Mouse (Mus musculus): ENCODE results near the gene E130218I03Rik.

E130218I03Rik gene

DNA sequence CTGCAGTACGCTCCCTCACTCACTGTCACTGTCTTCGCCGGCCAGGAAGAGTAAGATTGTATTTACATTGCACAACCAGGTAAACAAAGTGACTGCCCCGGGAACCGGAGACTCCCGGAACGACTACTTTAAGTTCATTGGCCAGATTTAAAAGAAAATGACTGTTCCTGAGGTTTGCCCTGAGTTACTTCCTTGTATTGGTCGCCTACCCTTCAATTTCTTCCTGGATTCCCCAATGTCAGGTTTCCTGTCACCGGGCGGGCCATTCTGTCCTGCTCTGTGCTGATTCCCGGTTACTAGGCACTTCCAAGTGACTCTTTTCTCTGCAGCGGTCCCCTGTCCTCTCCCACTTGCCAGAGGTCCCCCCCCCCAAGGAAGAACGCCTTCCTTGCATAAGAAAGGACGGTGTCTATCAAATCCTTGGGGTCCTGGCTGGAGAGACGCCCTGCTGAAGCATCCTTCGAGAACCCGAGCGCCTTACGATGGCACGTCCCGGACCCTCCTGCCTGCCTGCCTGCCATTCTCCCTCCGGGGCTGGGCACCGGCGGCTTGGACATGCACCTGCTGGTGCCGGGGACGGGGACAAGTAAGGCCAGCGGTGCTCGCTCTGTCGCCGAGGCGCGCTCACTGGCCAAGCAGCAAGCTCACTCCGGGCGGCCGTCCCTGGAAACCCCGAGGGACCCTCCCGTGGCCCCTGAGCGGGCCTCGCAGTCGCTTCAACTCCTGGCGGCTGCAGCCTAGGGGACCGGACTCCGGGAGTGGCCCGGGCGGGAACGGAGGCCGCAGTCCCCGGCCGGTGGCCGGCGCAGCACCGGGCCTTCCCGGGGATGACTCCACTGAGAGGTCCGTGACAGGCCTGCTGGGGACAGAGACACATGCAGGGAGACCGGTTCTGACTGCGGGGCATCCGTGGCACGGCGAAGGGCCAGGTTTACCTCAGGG is 43.0 kb downstream of the E130218I03Rik start:
- DNase-seq (ENCODE audit: low read depth, low spot score), result no peak

DNA sequence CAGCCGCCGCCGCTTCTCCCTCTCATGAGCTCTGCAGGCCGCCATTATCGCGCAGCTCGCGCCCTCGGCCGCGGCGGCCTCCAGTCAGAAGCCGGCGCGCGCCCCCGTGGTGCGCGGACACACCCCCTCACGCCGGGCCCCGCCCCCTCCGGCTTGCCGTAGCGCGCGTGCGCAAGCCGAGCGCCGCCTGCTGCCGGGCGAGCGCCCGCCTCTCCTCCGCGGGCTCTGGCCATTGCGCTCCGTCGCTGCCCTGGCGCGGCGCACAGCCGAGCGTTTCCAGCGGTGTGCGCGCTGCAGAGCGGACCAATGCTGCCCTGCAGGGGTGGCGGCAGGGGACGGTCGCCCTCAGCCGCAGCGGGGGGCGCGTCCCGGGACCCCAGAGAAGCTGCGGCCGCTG is 43.7 kb downstream of the E130218I03Rik start:
- DNase-seq (ENCODE audit: low read depth, low spot score), result peak; percentile 93

DNA sequence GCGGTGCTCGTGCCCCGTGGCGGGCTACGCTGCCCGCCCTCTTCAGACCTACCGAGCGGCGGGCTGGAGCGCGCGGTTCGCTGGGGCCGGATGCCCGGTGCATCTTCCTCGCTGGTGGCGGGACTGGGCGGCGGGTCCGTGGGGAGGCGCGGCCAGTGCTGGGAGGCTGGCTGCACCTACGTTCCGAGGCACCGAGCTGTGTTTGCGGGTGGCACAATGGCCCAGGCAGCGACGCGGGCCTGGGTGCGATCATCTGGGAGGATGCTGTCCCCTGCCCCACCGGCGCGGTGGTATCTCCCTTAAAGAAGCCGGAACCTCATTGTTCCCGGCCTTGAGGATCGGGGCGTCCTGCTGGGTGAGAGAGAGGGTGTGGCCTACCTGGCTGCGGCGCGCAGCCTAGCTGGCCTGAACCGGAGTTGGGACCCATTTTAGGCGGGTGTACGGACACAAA is 44.1 kb downstream of the E130218I03Rik start, which contains the start of gene Pdik1l:
TSS of gene Pdik1l (minus strand) at position 321 of the 451 bp plus-strand sequence.
- DNase-seq (ENCODE audit: low read depth, low spot score), result peak; percentile 86

DNA sequence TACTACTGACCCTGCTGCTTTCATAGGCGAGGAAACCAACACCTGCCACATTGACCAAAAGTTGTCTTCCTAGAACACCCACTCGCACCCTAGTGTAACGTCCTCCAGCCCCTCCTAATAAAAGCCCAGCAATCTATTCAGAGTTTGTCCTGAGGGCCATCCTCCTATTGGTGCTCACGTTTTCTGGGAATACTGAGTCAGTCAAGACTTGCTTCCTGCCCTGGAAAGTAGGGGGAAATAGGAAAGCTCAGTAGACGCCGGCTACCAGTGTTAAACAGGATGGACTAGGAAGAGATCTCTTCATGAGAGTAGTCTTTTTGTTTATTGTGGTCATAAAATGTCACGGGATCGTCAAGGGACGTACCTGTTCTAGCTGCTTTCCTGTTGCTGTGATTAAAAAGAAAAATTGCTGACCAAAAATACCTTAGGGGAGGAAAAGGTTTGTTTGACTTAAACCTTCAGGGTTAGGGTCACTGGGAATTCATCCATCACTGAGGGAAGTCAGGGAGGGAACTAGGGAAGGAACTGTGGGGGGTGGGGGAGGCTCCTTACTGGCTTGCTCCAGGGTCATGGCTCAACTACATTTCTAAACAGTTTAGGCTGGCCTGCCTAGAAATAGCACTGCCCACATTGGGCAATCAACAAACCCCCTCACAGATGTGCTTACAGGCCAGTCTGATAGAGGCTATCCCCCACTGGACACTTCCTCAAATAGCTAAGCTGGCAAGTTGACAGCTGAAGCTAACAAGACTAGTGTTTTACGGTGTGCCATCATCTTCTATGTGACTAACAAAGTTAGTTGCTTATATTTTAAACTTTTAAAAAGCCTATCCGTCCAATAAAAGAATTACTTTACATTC is 45.2 kb downstream of the E130218I03Rik start:
- DNase-seq (ENCODE audit: low read depth, low spot score), result no peak

DNA sequence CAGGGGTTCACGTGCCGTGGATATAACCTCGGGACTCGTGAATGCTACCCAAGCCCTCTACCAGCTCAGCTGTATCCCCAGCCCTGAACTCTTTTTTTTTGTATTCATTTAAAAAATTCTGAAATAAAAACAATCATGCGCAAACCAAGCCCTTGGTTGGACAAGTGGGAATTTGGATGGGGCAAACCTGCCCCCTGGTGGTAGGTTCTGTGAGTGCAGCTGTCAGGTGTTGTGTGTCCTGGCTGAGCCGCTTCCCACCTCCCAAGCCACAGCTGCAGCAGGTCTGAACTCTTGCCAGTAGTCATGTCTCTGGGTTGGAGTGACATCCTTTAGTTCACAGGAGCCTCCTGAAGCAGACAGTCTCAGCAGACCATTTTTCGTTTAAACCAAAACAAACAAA is 48.6 kb downstream of the E130218I03Rik start:
- peak; percentile 85 for DNase-seq (ENCODE audit: low read depth, low spot score)

DNA sequence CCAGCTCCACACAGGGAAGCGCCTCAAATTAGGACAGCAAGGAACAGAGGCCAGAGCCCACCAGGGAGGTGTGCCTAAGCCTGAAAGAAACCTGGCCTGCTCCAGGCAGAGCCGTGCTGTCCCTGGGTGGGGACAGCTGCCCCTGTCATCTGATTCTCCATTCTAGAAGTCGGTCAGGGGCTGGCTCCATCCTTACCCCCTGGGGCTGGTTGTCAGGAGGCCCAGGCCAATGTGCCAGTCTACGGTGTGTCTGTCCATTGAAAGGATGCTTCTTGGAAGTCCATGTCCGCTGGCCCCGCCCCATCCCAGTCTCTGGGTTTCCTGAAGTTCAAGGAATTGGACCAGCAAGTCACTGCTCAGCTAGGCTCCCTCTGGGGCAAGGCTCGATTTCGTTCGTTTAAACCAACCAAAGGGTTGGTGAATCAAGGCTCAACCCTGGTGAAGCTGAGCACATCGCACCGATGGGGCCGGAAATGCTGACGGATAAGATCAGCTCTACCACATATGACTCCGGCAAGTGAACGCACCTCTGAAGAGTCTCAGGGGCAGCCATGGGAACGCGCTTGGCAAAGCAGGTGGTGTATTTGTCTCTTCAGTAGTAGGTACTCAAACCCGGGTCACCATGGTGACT is 49.7 kb downstream of the E130218I03Rik start:
- no peak for DNase-seq (ENCODE audit: low read depth, low spot score)

DNA sequence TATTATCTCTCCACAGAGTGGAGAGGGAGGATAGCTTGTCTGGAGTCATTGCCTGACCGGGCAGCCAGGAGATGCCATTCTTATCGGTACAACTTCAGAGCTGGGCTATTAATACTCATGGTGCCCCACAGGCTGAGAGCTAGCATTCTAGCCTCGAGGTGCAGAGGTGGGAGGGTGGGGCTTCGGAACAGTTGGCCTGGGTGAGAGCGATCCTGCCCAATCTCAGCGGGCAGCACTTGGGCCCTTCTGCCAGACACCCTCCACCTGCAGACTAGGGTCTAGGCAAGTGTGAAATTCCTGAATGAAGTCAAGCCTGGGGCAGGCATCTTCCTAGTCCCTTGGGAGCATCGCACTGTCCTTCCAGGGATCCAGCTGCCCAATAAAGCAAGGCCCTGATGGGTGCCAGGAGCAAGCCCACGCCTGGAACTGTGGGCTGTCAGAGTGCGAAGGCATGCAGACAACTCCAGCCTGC is 50.3 kb downstream of the E130218I03Rik start:
- DNase-seq (ENCODE audit: low read depth, low spot score), result no peak

Data from forelimb bud, embryonic 11.5 days (tissue).